Mouse (Mus musculus) kidney, adult 9 months (tissue): ENCODE measurements around the gene D430041D05Rik.

Source experiments
- DNase-seq: peaks from one replicate; pipeline ENCODE4 v3.0.0; 2022

The D430041D05Rik gene

GRCm38 (mm10) chr2:104407913-104408312 is 2.9 kb downstream of the D430041D05Rik start:
- DNase-seq = no peak

DNA sequence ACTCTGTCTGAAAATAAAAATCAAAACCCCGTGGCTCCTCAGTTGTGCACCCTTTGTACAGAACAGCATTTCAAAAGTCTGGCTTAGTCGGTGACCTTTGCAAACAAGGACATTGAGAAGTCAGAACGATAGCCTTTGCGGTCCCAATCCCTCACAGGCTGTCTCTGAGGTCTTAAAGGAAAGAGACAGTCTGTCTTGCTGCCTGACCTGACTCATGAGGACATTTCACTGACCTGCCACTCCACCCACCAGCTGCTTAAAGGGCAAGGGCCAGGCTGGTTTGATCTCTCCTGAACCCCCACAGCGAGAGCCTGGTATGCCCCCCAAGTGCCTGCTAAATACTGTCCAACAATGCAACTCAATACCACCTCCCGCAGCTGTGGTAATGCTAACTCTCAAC is 6.8 kb downstream of the D430041D05Rik start:
- no peak for DNase-seq

DNA sequence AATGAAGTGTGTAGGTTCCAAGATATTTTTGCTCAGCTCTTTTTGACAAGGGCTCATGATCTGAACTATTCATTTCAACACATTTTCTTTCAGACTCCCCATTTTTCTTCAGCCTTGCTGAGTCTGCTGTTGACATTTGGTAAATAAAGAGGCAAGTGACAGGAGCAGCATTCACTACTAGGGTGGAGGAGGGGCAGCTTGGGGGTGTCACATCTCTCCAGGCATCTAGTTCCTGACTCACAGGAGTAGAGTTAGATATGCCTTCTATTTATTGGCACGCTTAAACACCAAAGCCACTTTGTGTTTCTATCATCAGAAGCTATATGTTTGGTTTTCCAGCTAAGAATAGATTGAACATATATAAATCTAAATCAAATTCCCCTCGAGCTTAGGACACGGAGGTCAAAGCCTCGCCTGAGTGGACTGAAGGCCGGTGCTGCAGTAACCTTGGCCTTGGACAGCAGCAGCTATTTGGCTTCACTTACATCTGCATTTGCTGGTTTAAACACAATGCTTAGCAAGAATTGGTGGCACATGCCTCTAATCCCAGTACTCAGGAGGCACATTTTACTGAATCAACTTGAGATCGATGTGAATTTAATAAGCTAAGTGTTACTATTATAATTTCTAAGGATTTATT is 12.0 kb downstream of the D430041D05Rik start:
- no peak for DNase-seq

DNA sequence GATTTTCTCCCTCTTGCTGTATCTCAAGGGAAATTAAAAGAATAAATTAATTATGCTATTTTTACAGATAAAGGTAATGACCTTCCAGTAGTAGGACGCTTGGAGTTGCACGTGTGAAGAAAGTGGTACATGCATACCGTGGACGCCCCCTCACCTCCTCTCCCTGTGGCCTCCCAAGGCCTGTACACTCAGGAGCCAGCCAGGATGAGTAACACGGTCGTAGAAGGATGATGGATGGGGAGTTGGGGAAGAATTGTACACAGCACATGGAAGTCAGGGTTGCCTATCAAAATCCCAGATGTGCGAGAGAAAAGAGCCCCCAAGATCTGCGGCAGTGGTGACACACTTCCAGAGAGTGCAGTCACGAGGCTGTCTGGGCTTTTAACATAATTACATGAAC is 14.9 kb downstream of the D430041D05Rik start:
- DNase-seq = no peak

GRCm38 (mm10) chr2:104394769-104395168 is 16.0 kb downstream of the D430041D05Rik start:
- no peak for DNase-seq

GRCm38 (mm10) chr2:104392700-104393312 is 18.0 kb downstream of the D430041D05Rik start:
- no peak for DNase-seq

DNA sequence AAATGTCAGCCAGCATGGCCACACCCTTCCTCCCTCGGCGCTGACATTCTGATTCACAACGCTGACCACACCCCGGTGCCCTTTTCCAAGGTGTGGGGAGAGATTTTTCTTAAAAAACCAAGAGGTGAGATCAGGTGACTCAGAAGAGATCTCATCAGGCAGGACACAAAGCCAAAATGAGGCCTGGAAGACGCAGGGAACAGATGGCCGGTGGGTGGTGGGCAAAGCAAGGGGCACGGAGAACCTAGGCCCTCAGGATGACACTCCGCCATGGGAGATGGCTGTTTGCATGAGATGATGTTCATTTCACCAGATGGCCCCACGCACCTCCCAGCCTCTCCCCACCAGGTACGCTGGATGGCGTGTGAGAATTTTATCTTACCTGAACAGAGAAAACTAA is 21.6 kb downstream of the D430041D05Rik start:
- DNase-seq = no peak

GRCm38 (mm10) chr2:104385941-104386340 is 24.9 kb downstream of the D430041D05Rik start:
- no peak for DNase-seq

DNA sequence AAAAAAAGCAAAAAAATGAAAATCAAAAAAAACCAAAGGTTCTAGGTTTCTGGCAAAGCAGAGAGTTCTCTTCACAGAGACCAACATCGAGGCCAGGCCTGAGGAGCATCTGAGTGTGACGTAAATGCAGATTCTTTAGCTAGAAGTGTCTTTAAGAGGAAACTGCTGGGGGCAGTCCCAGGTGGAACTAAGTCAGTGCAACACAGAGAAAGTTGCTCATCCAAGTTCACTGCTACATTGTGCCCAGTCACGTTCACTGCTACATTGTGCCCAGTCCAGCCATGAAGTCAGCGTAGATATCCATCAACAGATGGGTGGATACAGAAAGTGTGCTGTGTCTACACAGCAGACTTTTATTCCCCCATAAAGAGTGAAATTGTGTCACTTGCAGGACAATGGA is 27.2 kb downstream of the D430041D05Rik start:
- no peak for DNase-seq

DNA sequence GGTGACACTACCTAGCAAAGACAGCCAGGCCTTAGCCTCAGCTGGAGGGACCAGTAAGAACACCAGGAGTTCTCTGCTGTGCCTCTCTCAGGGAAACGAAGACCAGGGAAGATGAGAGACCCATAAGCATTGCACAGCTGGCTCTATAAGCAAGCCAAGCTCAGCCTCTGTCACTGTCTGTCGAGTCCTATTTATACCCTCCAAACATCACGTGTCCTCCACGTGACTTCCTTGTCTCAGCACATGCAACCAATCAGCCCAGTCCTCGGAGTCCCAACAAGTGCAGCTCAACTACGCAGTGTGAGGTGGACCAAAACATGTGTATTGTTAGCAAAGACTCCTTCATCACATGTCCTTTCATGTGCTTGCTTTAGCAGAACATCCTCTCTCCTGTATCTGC is 28.0 kb downstream of the D430041D05Rik start:
- no peak for DNase-seq

- DNase-seq = no peak
These were observed 31.5 kb downstream of the D430041D05Rik start for GRCm38 (mm10) chr2:104379304-104379703.

- DNase-seq = no peak
These were observed 32.0 kb downstream of the D430041D05Rik start for GRCm38 (mm10) chr2:104378791-104379190.

DNA sequence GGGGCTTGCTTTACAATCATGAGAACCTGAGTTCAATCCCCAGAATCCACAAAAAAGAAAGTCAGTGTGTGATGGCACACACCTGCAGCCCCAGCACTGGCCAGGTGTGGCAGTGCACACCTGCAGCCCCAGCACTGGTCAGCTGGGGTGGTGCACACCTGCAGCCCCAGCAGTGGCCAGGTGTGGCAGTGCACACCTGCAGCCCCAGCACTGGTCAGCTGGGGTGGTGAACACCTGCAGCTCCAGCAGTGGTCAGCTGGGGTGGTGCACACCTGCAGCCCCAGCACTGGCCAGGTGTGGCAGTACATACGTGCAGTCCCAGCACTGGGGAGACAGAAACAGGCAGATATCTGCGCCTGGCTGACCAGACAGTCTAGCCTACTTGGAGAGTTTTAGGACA is 32.8 kb downstream of the D430041D05Rik start:
- DNase-seq = peak; percentile 20

DNA sequence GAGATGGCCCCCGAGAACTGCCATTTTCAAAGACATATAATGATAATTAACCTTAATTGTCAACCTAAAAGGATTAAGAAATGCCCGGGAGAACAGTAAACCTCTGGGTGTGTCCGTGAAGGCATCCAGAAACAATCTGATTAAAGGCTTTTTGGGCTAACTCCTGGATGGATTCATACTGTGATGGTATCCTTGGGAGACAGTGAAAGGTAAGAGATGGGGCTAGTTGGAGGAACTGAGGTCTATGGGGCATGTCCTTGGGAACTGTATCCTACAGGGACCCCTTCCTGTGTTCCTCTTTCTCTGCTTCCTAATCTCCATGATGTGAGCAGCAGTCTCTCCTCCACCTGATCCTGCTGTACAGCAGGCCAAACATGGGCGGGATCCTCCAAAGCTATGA is 38.7 kb downstream of the D430041D05Rik start:
- DNase-seq = no peak

- no peak for DNase-seq
These were observed 39.1 kb downstream of the D430041D05Rik start for GRCm38 (mm10) chr2:104371606-104372130.

- DNase-seq = no peak
These were observed 42.9 kb downstream of the D430041D05Rik start for GRCm38 (mm10) chr2:104367836-104368298.

- no peak for DNase-seq
These were observed 43.5 kb downstream of the D430041D05Rik start for GRCm38 (mm10) chr2:104367291-104367690.

GRCm38 (mm10) chr2:104359305-104359704 is 51.5 kb downstream of the D430041D05Rik start:
- DNase-seq = no peak

DNA sequence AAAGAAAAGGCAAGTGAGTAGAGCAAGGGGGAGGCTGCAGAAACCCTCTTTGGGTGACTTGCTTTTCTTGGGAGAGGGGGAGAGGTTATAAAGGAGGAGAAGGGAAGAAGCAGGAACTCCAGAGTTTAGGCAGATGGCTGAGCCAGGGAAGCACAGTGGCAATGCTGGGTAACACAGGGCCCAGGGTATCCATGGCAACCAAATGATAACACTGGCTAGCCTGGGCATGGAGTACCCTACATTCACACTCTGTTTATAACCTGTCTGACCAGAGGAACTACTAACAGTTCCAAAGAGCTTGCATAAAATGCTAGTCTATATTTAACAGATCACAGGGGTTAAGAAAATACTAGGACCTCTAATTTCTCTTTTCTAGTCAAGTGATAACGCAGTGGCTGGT is 51.9 kb downstream of the D430041D05Rik start:
- DNase-seq = no peak

DNA sequence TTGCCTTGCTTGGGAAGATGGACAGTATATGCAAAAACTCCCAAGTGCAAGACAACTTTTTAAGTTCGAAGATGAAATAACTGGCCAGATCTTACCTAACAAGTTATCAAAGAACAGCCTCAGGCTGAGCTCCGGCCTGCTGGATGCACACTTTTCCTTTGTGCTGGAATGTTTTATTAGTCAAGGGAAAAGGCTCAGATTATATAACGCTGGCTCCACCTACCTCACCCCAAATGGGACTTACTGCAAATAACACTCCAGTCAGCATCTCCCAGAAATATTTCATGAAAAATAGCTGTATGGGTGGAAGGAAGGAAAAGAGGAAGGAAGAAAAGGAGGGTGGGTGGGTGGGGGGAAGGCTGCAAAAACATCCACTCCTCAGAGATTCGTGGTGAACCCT is 54.3 kb downstream of the D430041D05Rik start:
- DNase-seq = no peak

DNA sequence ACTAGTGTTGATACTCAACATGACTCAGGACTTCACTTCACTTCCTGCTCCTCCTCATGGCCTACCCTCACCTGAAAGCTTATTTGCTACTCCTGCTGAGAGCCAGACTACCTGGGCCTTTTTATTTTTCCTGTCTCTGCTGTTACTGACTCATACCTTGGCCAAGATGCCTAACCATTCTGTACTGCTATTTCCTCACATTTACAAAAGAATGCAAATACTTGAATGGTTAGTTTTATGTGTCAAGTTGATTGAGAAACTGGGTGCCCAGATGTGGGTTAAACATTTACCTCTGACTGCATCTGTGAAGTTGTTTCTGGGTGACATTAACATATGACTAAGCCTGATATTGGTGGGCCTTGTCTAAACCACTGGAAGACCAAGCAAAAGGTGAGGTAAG is 56.7 kb downstream of the D430041D05Rik start:
- DNase-seq = peak; percentile 18

- no peak for DNase-seq
These were observed 58.7 kb downstream of the D430041D05Rik start for GRCm38 (mm10) chr2:104352204-104352493.

GRCm38 (mm10) chr2:104351415-104352203 is 59.2 kb downstream of the D430041D05Rik start:
- DNase-seq = no peak

GRCm38 (mm10) chr2:104337619-104338018 is 73.2 kb downstream of the D430041D05Rik start:
- DNase-seq = no peak
